In the genomic region with DNA sequence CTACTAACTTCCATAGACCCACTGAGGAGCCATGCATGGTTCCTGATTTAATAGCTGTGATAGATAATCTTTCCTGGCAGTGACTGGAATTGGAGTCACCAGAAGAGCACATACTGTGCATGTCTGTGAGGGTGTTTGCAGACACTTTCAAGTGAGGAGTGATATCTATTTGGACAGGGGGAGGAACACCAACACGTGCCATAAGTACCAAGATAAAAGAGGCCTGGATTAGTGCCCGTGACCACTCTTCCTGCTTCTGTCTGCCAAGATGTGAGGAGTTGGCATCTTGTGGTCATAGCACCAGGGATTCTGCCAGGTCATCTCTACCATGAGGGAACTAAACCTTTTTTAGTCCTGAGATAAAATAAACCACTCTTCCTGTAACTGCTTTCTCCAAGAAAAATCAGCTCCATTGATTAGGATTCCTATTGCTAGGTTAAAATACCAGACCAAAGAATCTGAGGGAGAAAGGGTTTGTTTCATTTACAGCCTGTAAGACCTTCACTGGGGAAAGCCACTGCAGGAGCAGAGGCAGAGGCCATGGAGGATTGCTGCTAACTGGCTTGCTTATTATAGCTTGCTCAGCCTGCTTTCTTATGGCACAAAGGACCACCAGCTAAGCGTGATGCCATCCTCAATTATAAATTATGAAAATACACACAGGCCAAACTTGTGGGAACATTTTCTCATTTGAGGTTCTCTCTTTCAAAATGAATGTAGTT, we compare ENCODE assay signal across 20 mouse cellular contexts.
DNase-seq lines count a peak whose midpoint lies in the region; ATAC-seq and TF ChIP-seq lines count a peak whose summit lies in the region.
"Had no signal": no experiment of that assay in that cellular context is flagged by ENCODE, and none has a peak within 500 bp of the region (broad histone marks: within the 10 kb centered on the region; RNA-seq: fewer than 3 reads in every experiment).

No protein-coding gene starts in this region.

- H3K4me1 ChIP-seq in heart, embryonic 10.5 days, result 0 out of 2 replicates have a peak, but pooled peaks cover 5% of the 10 kb centered on the region
- H3K4me1 ChIP-seq in heart, adult 2 months (ENCODE audit: control insufficient read depth, insufficient read depth, low read length), result no peaks in the 10 kb centered on the region
- H3K4me1 ChIP-seq: embryonic facial prominence, embryonic 13.5 days; forebrain, embryonic 12.5 days; hindbrain, embryonic 12.5 days; limb, embryonic 15.5 days; lung, embryonic 15.5 days; midbrain, embryonic 10.5 days had no signal

- no peak overlapping the region for H3K4me3 ChIP-seq in heart, embryonic 10.5 days
- no peak overlapping the region for H3K4me3 ChIP-seq in C2C12 (ENCODE audit: insufficient read depth, poor library complexity, severe bottlenecking)
- H3K4me3 ChIP-seq in heart, adult 2 months, result no peak overlapping the region
- H3K4me3 ChIP-seq: embryonic facial prominence, embryonic 13.5 days; forebrain, embryonic 12.5 days; gastrocnemius, adult 2 months; hindbrain, embryonic 12.5 days; limb, embryonic 15.5 days; lung, embryonic 15.5 days; midbrain, embryonic 10.5 days; myocyte had no signal

- 48% methylated on average over 3 of the region's 3 CpGs for WGBS in heart, embryonic 10.5 days
- 29% methylated on average over 3 of the region's 3 CpGs for WGBS in heart, adult 2 months

- no peak overlapping the region for H3K9ac ChIP-seq in heart, adult 2 months (ENCODE audit: low read depth, low read length)
- H3K9ac ChIP-seq: embryonic facial prominence, embryonic 13.5 days; forebrain, embryonic 12.5 days; hindbrain, embryonic 12.5 days; limb, embryonic 15.5 days; lung, embryonic 15.5 days had no signal

- H3K9me3 ChIP-seq in heart, embryonic 10.5 days, result no peaks in the 10 kb centered on the region
- H3K9me3 ChIP-seq: embryonic facial prominence, embryonic 13.5 days; forebrain, embryonic 12.5 days; hindbrain, embryonic 12.5 days; limb, embryonic 15.5 days; lung, embryonic 15.5 days; midbrain, embryonic 10.5 days had no signal

- ATAC-seq in erythroblast, adult 5-6 weeks (replicated peaks; ENCODE audit: low FRiP score, poor library complexity, severe bottlenecking), result no peak
- ATAC-seq: activated CD4-positive, CD25-positive, alpha-beta regulatory T cell, adult 4 months; CD4-positive, CD25-positive, alpha-beta regulatory T cell, adult 4 months had no signal

- intact Hi-C loops in heart, adult 2 months (cut with DNase I), result no loop called here
- intact Hi-C loops in heart, postnatal 10 days (cut with DNase I), result no loop called here

- TF ChIP-seq EP300 in heart, adult 2 months (IDR thresholded peaks at IDR 0.05; ENCODE audit: insufficient read depth, low read depth, low read length), result peak; percentile 88

- no peak overlapping the region for H3K27ac ChIP-seq in heart, embryonic 10.5 days
- peak overlapping the region; percentile 63 for H3K27ac ChIP-seq in heart, adult 2 months
- H3K27ac ChIP-seq: embryonic facial prominence, embryonic 13.5 days; forebrain, embryonic 12.5 days; gastrocnemius, adult 2 months; hindbrain, embryonic 12.5 days; limb, embryonic 15.5 days; lung, embryonic 15.5 days; midbrain, embryonic 10.5 days had no signal

- H3ac ChIP-seq in C2C12 (ENCODE audit: control insufficient read depth, insufficient read length, low read depth), result no peak overlapping the region

- peak; percentile 96 for DNase-seq in heart, adult 11 months
- no peak for DNase-seq in heart, embryonic 10.5 days (ENCODE audit: low spot score)
- DNase-seq in heart, adult 2 months, result peak; percentile 49 to 64
- peak; percentile 74 to 80 for DNase-seq in heart, postnatal 10 days
- DNase-seq in liver, result no peak
- no peak for DNase-seq in thymus, postnatal 0 days (ENCODE audit: low spot score)
- DNase-seq: gastrocnemius, adult 2 months; kidney, adult 11 months; right cerebral cortex, postnatal 25 days had no signal

- H3K36me3 ChIP-seq in heart, embryonic 10.5 days, result no peaks in the 10 kb centered on the region
- H3K36me3 ChIP-seq in C2C12 (ENCODE audit: control insufficient read depth, insufficient read depth), result no peaks in the 10 kb centered on the region
- no peaks in the 10 kb centered on the region for H3K36me3 ChIP-seq in heart, adult 2 months (ENCODE audit: control insufficient read depth, insufficient read depth, low read length)
- H3K36me3 ChIP-seq: embryonic facial prominence, embryonic 13.5 days; forebrain, embryonic 12.5 days; hindbrain, embryonic 12.5 days; limb, embryonic 15.5 days; lung, embryonic 15.5 days; midbrain, embryonic 10.5 days had no signal

- no peaks in the 10 kb centered on the region for H3K79me3 ChIP-seq in C2C12 (ENCODE audit: low read depth)

- H3K79me2 ChIP-seq in C2C12 (ENCODE audit: control insufficient read depth, insufficient read depth), result no peaks in the 10 kb centered on the region
- no peaks in the 10 kb centered on the region for H3K79me2 ChIP-seq in heart, adult 2 months (replicated peaks; ENCODE audit: control insufficient read depth, insufficient read depth, low read length)

- peak; percentile 27; the same call in 1 of the 2 replicates for TF ChIP-seq POLR2A in heart, adult 2 months (IDR thresholded peaks at IDR 0.05; ENCODE audit: insufficient read depth, low read depth, low read length)

- H3K27me3 ChIP-seq in heart, embryonic 10.5 days (ENCODE audit: insufficient read depth, poor library complexity, severe bottlenecking), result no peaks in the 10 kb centered on the region
- no peaks in the 10 kb centered on the region for H3K27me3 ChIP-seq in C2C12 (ENCODE audit: control insufficient read depth, insufficient read depth, insufficient read length)
- no peaks in the 10 kb centered on the region for H3K27me3 ChIP-seq in heart, adult 2 months (ENCODE audit: control insufficient read depth, insufficient read depth, low read length)
- H3K27me3 ChIP-seq: embryonic facial prominence, embryonic 13.5 days; forebrain, embryonic 12.5 days; hindbrain, embryonic 12.5 days; limb, embryonic 15.5 days; lung, embryonic 15.5 days had no signal

- TF ChIP-seq CTCF in C2C12 (IDR thresholded peaks at IDR 0.05; ENCODE audit: control insufficient read depth, insufficient read depth, insufficient read length), result no peak
- TF ChIP-seq CTCF in heart, adult 2 months (IDR thresholded peaks at IDR 0.05), result no peak

TF ChIP-seq in C2C12, 6 proteins besides CTCF, POLR2A, EP300 and RAD21:
- TF ChIP-seq MYOD1 (IDR thresholded peaks at IDR 0.05; ENCODE audit: control insufficient read depth, insufficient read length, low read depth) (no peak), CEBPB (IDR thresholded peaks at IDR 0.05; ENCODE audit: low read depth) (no peak), MAX (IDR thresholded peaks at IDR 0.05) (no peak), MYOG (IDR thresholded peaks at IDR 0.05; ENCODE audit: control insufficient read depth, extremely low read depth, insufficient read length) (no peak), FOSL1 (IDR thresholded peaks at IDR 0.05; ENCODE audit: insufficient read depth, low read length, poor library complexity, severe bottlenecking) (no peak), USF1 (IDR thresholded peaks at IDR 0.05; ENCODE audit: low read depth) (peak; percentile 11)

Comparison
In these comparisons a context has a peak if more than half of its experiments do, and no peak if none do; other contexts are left out.
1. DNase-seq: peak in heart, adult 11 months (single experiment), heart, adult 2 months (2 of 2) and heart, postnatal 10 days (2 of 2); none in heart, embryonic 10.5 days (single experiment), liver (single experiment) and thymus, postnatal 0 days (single experiment).